Mouse (Mus musculus) lung, embryonic 15.5 days (tissue): ENCODE results near the gene Gpbar1. TPM values are rescaled to one million over a fixed set of nuclear protein-coding genes. Genes with fewer than 3 reads are reported as not detected.
A peak's percentile ranks its signal among the peaks of the same experiment; 100 is the strongest.

ENCODE experiments used
- ATAC-seq: fragments of 200-750 bp; cut with Nextera tagmentation; 2 replicates; pipeline ENCODE4 v1.8.0; 2017; ENCODE audit warnings: moderate number of reproducible peaks, borderline replicate concordance; ENCODE audit not compliant: low FRiP score, low TSS enrichment; ENCODE audit errors: extremely low read depth
- H3K27ac ChIP-seq: fragments of 300-500 bp; sonication (generic); 2 replicates; pipeline ENCODE4 v1.5.1; 2015; ENCODE audit warnings: moderate library complexity, mild to moderate bottlenecking, inconsistent platforms
- H3K27me3 ChIP-seq: fragments of 300-500 bp; sonication (generic); 2 replicates; pipeline ENCODE4 v1.6.1; 2015; ENCODE audit warnings: inconsistent platforms
- H3K36me3 ChIP-seq: fragments of 300-500 bp; sonication (generic); 2 replicates; pipeline ENCODE4 v1.6.1; 2015; ENCODE audit warnings: inconsistent platforms
- H3K4me1 ChIP-seq: fragments of 300-500 bp; sonication (generic); 2 replicates; pipeline ENCODE4 v1.6.1; 2015; ENCODE audit warnings: inconsistent platforms
- H3K4me2 ChIP-seq: fragments of 300-500 bp; sonication (generic); 2 replicates; pipeline ENCODE4 v1.6.1; 2015; ENCODE audit warnings: inconsistent platforms, mild to moderate bottlenecking, moderate library complexity
- H3K4me3 ChIP-seq: fragments of 300-500 bp; sonication (generic); 2 replicates; pipeline ENCODE4 v1.5.1; 2015; ENCODE audit warnings: mild to moderate bottlenecking, inconsistent platforms
- H3K9ac ChIP-seq: fragments of 300-500 bp; sonication (generic); 2 replicates; pipeline ENCODE4 v1.6.1; 2015; ENCODE audit warnings: inconsistent platforms
- H3K9me3 ChIP-seq: fragments of 300-500 bp; sonication (generic); 2 replicates; pipeline ENCODE4 v1.6.1; 2016; ENCODE audit warnings: inconsistent platforms
- WGBS: fragments of 180-500 bp; shearing (Covaris S2); methylation state at CpG from one replicate; pipeline ENCODE4 v1.1.7; 2015; 5-methylcytosine and 5-hydroxymethylcytosine counted together
- polyA plus RNA-seq: library from polyadenylated mRNA; unstranded; fragments of >200 nt; fragmentation: Nextera tagmentation; extraction: Ambion mirVana; gene quantifications from 2 replicates; pipeline ENCODE4 v1.2.1, GENCODE M21; 2015

Gpbar1 gene
- polyA plus RNA-seq, 1 experiment from 2014 or later: 0.19 TPM

- Histone ChIP-seq H3K27ac (0 out of 2 replicates have a peak overlapping the region, but pooled peaks have one; percentile 12), H3K9ac (no peak overlapping the region), H3K9me3 (no peaks in the 10 kb centered on the region), H3K4me2 (no peak overlapping the region), H3K36me3 (peaks cover 47% of the 10 kb centered on the region), H3K4me3 (no peak overlapping the region), H3K27me3 (no peaks in the 10 kb centered on the region), H3K4me1 (peaks cover 51% of the 10 kb centered on the region)
- WGBS: 72% methylated on average over 2 of the region's 2 CpGs
- ATAC-seq: no peak
These were observed 11.4 kb downstream of the Gpbar1 start for GRCm38 (mm10) chr1:74289740-74290139.

GRCm38 (mm10) chr1:74290141-74290540, 11.8 kb downstream of the Gpbar1 start:
- H3K4me3 ChIP-seq: no peak overlapping the region
- H3K4me2 ChIP-seq: no peak overlapping the region
- H3K36me3 ChIP-seq: peaks cover 47% of the 10 kb centered on the region
- H3K9me3 ChIP-seq: no peaks in the 10 kb centered on the region
- H3K9ac ChIP-seq: no peak overlapping the region
- 79% methylated on average over 5 of the region's 5 CpGs for WGBS
- ATAC-seq: no peak
- peak overlapping the region; percentile 23; the same call in 1 of the 2 replicates for H3K27ac ChIP-seq
- peaks cover 55% of the 10 kb centered on the region for H3K4me1 ChIP-seq
- H3K27me3 ChIP-seq: no peaks in the 10 kb centered on the region

GRCm38 (mm10) chr1:74292331-74293020, 14.1 kb downstream of the Gpbar1 start:
- no peaks in the 10 kb centered on the region for H3K27me3 ChIP-seq
- no peak for ATAC-seq
- H3K9me3 ChIP-seq: no peaks in the 10 kb centered on the region
- peaks cover 47% of the 10 kb centered on the region for H3K36me3 ChIP-seq
- WGBS: 85% methylated on average over 11 of the region's 11 CpGs
- H3K27ac ChIP-seq: peak overlapping the region; percentile 48
- H3K9ac ChIP-seq: no peak overlapping the region
- peaks cover 62% of the 10 kb centered on the region for H3K4me1 ChIP-seq
- no peak overlapping the region for H3K4me3 ChIP-seq
- no peak overlapping the region for H3K4me2 ChIP-seq

GRCm38 (mm10) chr1:74293306-74293960, 15.1 kb downstream of the Gpbar1 start:
- H3K27me3 ChIP-seq: no peaks in the 10 kb centered on the region
- H3K4me1 ChIP-seq: peaks cover 72% of the 10 kb centered on the region
- H3K9me3 ChIP-seq: no peaks in the 10 kb centered on the region
- H3K36me3 ChIP-seq: peaks cover 43% of the 10 kb centered on the region
- H3K27ac ChIP-seq: peak overlapping the region; percentile 48
- WGBS: 70% methylated on average over 8 of the region's 8 CpGs
- no peak overlapping the region for H3K9ac ChIP-seq
- peak; percentile 45 for ATAC-seq
- no peak overlapping the region for H3K4me3 ChIP-seq
- H3K4me2 ChIP-seq: no peak overlapping the region

GRCm38 (mm10) chr1:74294090-74294643, 15.8 kb downstream of the Gpbar1 start:
- no peak overlapping the region for H3K9ac ChIP-seq
- no peaks in the 10 kb centered on the region for H3K9me3 ChIP-seq
- no peak overlapping the region for H3K4me3 ChIP-seq
- H3K27me3 ChIP-seq: no peaks in the 10 kb centered on the region
- H3K36me3 ChIP-seq: peaks cover 36% of the 10 kb centered on the region
- ATAC-seq: no peak
- H3K27ac ChIP-seq: peak overlapping the region; percentile 48
- peaks cover 79% of the 10 kb centered on the region for H3K4me1 ChIP-seq
- 79% methylated on average over 3 of the region's 3 CpGs for WGBS
- H3K4me2 ChIP-seq: no peak overlapping the region

GRCm38 (mm10) chr1:74294733-74295455, 16.5 kb downstream of the Gpbar1 start:
- H3K4me3 ChIP-seq: no peak overlapping the region
- peak overlapping the region; percentile 54 for H3K4me2 ChIP-seq
- peak overlapping the region; percentile 20; the same call in 1 of the 2 replicates for H3K9ac ChIP-seq
- peak overlapping the region; percentile 98 for H3K27ac ChIP-seq
- no peaks in the 10 kb centered on the region for H3K9me3 ChIP-seq
- ATAC-seq: no peak
- peaks cover 33% of the 10 kb centered on the region for H3K36me3 ChIP-seq
- H3K4me1 ChIP-seq: peaks cover 83% of the 10 kb centered on the region
- 82% methylated on average over 6 of the region's 6 CpGs for WGBS
- no peaks in the 10 kb centered on the region for H3K27me3 ChIP-seq

- Histone ChIP-seq H3K9ac (peak overlapping the region; percentile 23), H3K4me1 (peaks cover 81% of the 10 kb centered on the region)
- WGBS: 6% methylated on average over 9 of the region's 9 CpGs
These were observed 17.3 kb downstream of the Gpbar1 start for GRCm38 (mm10) chr1:74295456-74296171.

GRCm38 (mm10) chr1:74296477-74296876, 18.1 kb downstream of the Gpbar1 start:
- Histone ChIP-seq H3K27me3 (no peaks in the 10 kb centered on the region), H3K4me2 (peak overlapping the region; percentile 54), H3K36me3 (peaks cover 20% of the 10 kb centered on the region), H3K27ac (peak overlapping the region; percentile 98), H3K9me3 (no peaks in the 10 kb centered on the region), H3K9ac (peak overlapping the region; percentile 23), H3K4me1 (peaks cover 83% of the 10 kb centered on the region), H3K4me3 (no peak overlapping the region)
- no peak for ATAC-seq
- 25% methylated on average over 6 of the region's 6 CpGs for WGBS

More at GRCm38 (mm10) chr1:74295456-74296171, 17.3 kb downstream of the Gpbar1 start:
- Histone ChIP-seq H3K36me3 (peaks cover 27% of the 10 kb centered on the region), H3K4me3 (peak overlapping the region; percentile 11; the same call in 1 of the 2 replicates), H3K4me2 (peak overlapping the region; percentile 54), H3K27ac (peak overlapping the region; percentile 98), H3K27me3 (no peaks in the 10 kb centered on the region), H3K9me3 (no peaks in the 10 kb centered on the region)
- ATAC-seq: peak; percentile 92

- 0 out of 2 replicates have a peak overlapping the region, but pooled peaks have one; percentile 23 for H3K9ac ChIP-seq
- ATAC-seq: no peak
- peaks cover 86% of the 10 kb centered on the region for H3K4me1 ChIP-seq
These were observed 18.9 kb downstream of the Gpbar1 start for GRCm38 (mm10) chr1:74297269-74297668.

GRCm38 (mm10) chr1:74298157-74298750, 19.9 kb downstream of the Gpbar1 start:
- Histone ChIP-seq H3K4me2 (no peak overlapping the region), H3K4me1 (peaks cover 84% of the 10 kb centered on the region), H3K9me3 (no peaks in the 10 kb centered on the region), H3K27ac (peak overlapping the region; percentile 98), H3K4me3 (no peak overlapping the region), H3K9ac (no peak overlapping the region), H3K36me3 (peaks cover 7% of the 10 kb centered on the region; the same call in 1 of the 2 replicates), H3K27me3 (no peaks in the 10 kb centered on the region)
- no peak for ATAC-seq
- WGBS: 77% methylated on average over 5 of the region's 5 CpGs

More at GRCm38 (mm10) chr1:74297269-74297668, 18.9 kb downstream of the Gpbar1 start:
- Histone ChIP-seq H3K4me3 (no peak overlapping the region), H3K9me3 (no peaks in the 10 kb centered on the region), H3K36me3 (peaks cover 12% of the 10 kb centered on the region), H3K4me2 (peak overlapping the region; percentile 54; the same call in 1 of the 2 replicates), H3K27me3 (no peaks in the 10 kb centered on the region), H3K27ac (peak overlapping the region; percentile 98)
- WGBS: 55% methylated on average over 3 of the region's 3 CpGs
